Mouse (Mus musculus) ovary, postnatal 14 days (tissue): ENCODE results near the gene Fmnl1.

Source experiments
- DNase-seq: peaks from one replicate; pipeline ENCODE4 v3.0.0; 2022; ENCODE audit warnings: low spot score

The Fmnl1 gene

GRCm38 (mm10) chr11:103170494-103171285, at the start of gene Fmnl1:
Gene Fmnl1 (plus strand): TSS chr11:103171107.
- DNase-seq: no peak

GRCm38 (mm10) chr11:103131701-103132575, 39.0 kb upstream of the Fmnl1 start, which contains the start of gene Hexim2:
Gene Hexim2 (plus strand): TSS chr11:103132429.
- DNase-seq: peak; percentile 57

GRCm38 (mm10) chr11:103132576-103133455, 38.1 kb upstream of the Fmnl1 start:
- peak; percentile 99 for DNase-seq

GRCm38 (mm10) chr11:103133456-103134185, 37.3 kb upstream of the Fmnl1 start:
- no peak for DNase-seq

- no peak for DNase-seq
These were observed 36.7 kb upstream of the Fmnl1 start for GRCm38 (mm10) chr11:103134221-103134620.

- no peak for DNase-seq
These were observed 34.8 kb upstream of the Fmnl1 start for GRCm38 (mm10) chr11:103136039-103136577.

GRCm38 (mm10) chr11:103139951-103140762, 30.8 kb upstream of the Fmnl1 start:
- DNase-seq: no peak

GRCm38 (mm10) chr11:103140763-103141100, 30.2 kb upstream of the Fmnl1 start:
- no peak for DNase-seq

- DNase-seq: peak; percentile 69
These were observed 29.6 kb upstream of the Fmnl1 start for GRCm38 (mm10) chr11:103141101-103141943.

- no peak for DNase-seq
These were observed 29.0 kb upstream of the Fmnl1 start for GRCm38 (mm10) chr11:103141944-103142255.

- no peak for DNase-seq
These were observed 28.3 kb upstream of the Fmnl1 start for GRCm38 (mm10) chr11:103142441-103143182.

GRCm38 (mm10) chr11:103144309-103145285, 26.3 kb upstream of the Fmnl1 start:
- no peak for DNase-seq

GRCm38 (mm10) chr11:103146386-103146785, 24.5 kb upstream of the Fmnl1 start:
- no peak for DNase-seq

GRCm38 (mm10) chr11:103147766-103148165, 23.1 kb upstream of the Fmnl1 start:
- DNase-seq: no peak

GRCm38 (mm10) chr11:103149771-103150170, 21.1 kb upstream of the Fmnl1 start:
- no peak for DNase-seq

GRCm38 (mm10) chr11:103158621-103159478, 12.1 kb upstream of the Fmnl1 start:
- peak; percentile 99 for DNase-seq
